Mouse (Mus musculus) adrenal gland, postnatal 10 days (tissue): ENCODE results near the gene Lrrc1. TPM values are rescaled to one million over a fixed set of nuclear protein-coding genes. Genes with fewer than 3 reads are reported as not detected.

Experiments
- DNase-seq: peaks from one replicate; pipeline ENCODE4 v3.0.0; 2021; ENCODE audit warnings: mixed read lengths
- microRNA-seq: library from miRNA; unstranded; fragments of <30 nt; microRNA quantifications from one replicate; pipeline ENCODE4 v1.2.0, GENCODE M21; 2021
- total RNA-seq, 2 experiments: library from RNA; stranded (reverse); gene quantifications; 2 replicates each; pipeline ENCODE4 v1.2.3; 2021

Lrrc1 gene
- total RNA-seq, 2 experiments from 2014 or later: 10.8 to 14.6 TPM

DNA sequence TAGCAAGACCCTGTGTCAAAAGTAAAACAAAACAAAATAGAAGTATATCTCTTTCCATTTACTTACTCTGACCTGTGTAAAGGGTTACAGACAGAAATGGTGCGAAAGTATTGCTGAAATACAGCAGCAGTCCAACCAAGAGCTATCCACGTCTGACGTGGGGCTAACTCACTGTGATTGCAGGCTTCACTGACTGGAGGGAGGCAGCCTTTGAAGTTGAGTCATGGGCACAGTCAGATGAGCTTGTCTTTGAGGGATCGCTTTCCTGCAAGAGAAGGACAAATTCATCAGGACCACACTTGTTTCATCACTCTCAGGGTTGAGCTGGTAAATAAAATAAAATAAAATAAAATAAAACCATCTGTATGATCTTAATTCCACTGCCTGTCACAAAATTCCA lies 160.7 kb downstream of the Lrrc1 start:
- DNase-seq: peak; percentile 11

DNA sequence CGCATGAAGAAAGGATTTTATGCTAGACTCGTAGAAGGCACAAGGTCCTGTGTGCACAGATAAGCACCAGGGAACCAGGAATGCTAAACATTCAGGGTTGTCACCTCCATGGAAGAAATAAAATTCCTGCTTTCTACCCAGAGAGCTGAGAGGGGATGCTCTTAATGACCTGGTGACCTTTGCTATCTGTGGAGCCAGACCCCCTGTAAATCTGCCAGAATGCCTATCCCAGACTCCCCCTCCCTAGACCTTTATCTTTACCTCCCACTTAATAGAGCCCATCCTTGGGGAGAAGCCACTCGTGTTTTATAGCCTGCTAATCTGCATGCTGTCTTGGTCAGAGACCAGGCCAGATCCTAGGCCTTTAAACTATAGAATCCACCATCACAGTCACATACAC lies 162.2 kb downstream of the Lrrc1 start:
- no peak for DNase-seq

DNA sequence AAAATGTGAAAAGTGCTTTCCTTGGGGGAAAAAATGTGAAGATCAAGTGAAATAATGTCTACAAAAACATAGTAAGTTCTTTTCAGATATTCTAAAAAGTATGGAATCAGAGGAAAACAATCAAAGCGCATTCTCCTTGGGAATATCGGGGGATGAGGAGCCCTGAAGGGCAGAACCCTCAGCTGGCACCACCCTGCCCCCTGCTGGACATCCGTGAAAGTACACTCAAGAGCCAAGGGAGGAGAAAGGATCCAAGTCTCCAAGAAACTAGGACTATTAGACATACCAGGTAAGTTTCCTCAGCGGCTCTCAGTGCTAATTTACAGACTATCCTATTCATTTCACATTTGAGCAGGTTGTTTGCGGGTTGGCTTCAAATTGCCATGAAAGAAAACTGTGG lies 163.1 kb downstream of the Lrrc1 start:
- peak; percentile 90 for DNase-seq

Small RNA genes lying within 50 kb of the gene (microRNA-seq; reads per million reads assigned to microRNA genes)
- not detected for gene Gm25250

Other genes starting within 250 kb of the Lrrc1 start
- gene Mlip, start 191.9 kb downstream of the Lrrc1 start, total RNA-seq: 10 to 100 TPM in 1 of 2 experiments, 1 to 10 TPM in 1; 2.7 to 12.7 TPM
- gene Klhl31, start 91.6 kb upstream of the Lrrc1 start, total RNA-seq: 10 to 100 TPM in 1 of 2 experiments, 1 to 10 TPM in 1; 6.7 to 19.3 TPM
- gene Gclc, start 209.7 kb upstream of the Lrrc1 start, total RNA-seq: 10 to 100 TPM; 41.3 to 56.4 TPM